Mouse (Mus musculus) liver, embryonic 13.5 days (tissue): ENCODE measurements around the gene Dnah3. TPM values are rescaled to one million over a fixed set of nuclear protein-coding genes. Genes with fewer than 3 reads are reported as not detected.

Source experiments
- ATAC-seq: fragments of 200-750 bp; cut with Nextera tagmentation; 2 replicates; pipeline ENCODE4 v1.8.0; 2017; ENCODE audit warnings: low read depth, mild to moderate bottlenecking, moderate number of reproducible peaks, moderate library complexity
- DNase-seq: peaks from one replicate; pipeline ENCODE4 v3.0.0; 2022
- H3K27ac ChIP-seq: fragments of 300-500 bp; sonication (generic); 2 replicates; pipeline ENCODE4 v1.5.1; 2015; ENCODE audit warnings: moderate library complexity, mild to moderate bottlenecking, inconsistent platforms
- H3K27me3 ChIP-seq: fragments of 300-500 bp; sonication (generic); 2 replicates; pipeline ENCODE4 v1.6.1; 2015; ENCODE audit warnings: mild to moderate bottlenecking, inconsistent platforms
- H3K36me3 ChIP-seq: fragments of 300-500 bp; sonication (generic); 2 replicates; pipeline ENCODE4 v1.6.1; 2015; ENCODE audit warnings: mild to moderate bottlenecking, inconsistent platforms
- H3K4me1 ChIP-seq: fragments of 300-500 bp; sonication (generic); replicated peaks from 2 replicates; pipeline ENCODE4 v1.6.1; 2015; ENCODE audit warnings: inconsistent platforms
- H3K4me2 ChIP-seq: fragments of 300-500 bp; sonication (generic); 2 replicates; pipeline ENCODE4 v1.6.1; 2015; ENCODE audit warnings: inconsistent platforms, mild to moderate bottlenecking, moderate library complexity
- H3K4me3 ChIP-seq: fragments of 300-500 bp; sonication (generic); replicated peaks from 2 replicates; pipeline ENCODE4 v1.5.1; 2015; ENCODE audit warnings: mild to moderate bottlenecking, inconsistent platforms
- H3K9ac ChIP-seq: fragments of 300-500 bp; sonication (generic); 2 replicates; pipeline ENCODE4 v1.6.1; 2015; ENCODE audit warnings: mild to moderate bottlenecking, inconsistent platforms
- H3K9me3 ChIP-seq: fragments of 300-500 bp; sonication (generic); replicated peaks from 2 replicates; pipeline ENCODE4 v1.6.1; 2016; ENCODE audit warnings: inconsistent platforms
- WGBS: fragments of 180-500 bp; shearing (Covaris S2); methylation state at CpG from one replicate; pipeline ENCODE4 v1.1.7; 2015; ENCODE audit not compliant: insufficient replicate concordance; 5-methylcytosine and 5-hydroxymethylcytosine counted together
- polyA plus RNA-seq: library from polyadenylated mRNA; unstranded; fragments of >200 nt; fragmentation: Nextera tagmentation; extraction: Ambion mirVana; gene quantifications from 2 replicates; pipeline ENCODE4 v1.2.1, GENCODE M21; 2015

The Dnah3 gene
- polyA plus RNA-seq, 1 experiment from 2014 or later: not detected

DNA sequence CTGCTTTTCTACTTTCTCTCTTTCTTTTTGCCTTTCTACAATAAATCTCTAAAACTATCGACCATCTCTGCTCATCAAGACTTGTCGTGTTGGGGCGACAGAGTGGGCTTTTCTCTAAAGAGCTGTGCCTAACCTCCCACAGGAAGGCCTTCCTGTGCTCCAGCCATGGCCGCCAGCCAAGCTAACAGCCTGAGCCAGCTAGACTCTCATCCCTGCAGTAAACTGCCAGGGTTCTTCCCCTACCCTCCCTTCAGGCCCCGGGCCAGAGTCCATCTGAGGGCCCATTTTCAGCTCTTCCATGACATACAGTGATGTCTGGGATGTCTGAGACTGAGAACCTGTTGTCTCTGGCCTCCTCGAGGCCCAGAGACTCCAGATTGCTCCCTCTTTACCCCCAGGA is 118.8 kb downstream of the Dnah3 start:
- 44% methylated on average over 6 of the region's 6 CpGs for WGBS
- ATAC-seq (no peak), DNase-seq (no peak)
- Histone ChIP-seq H3K9me3 (no peaks in the 10 kb centered on the region), H3K27me3 (no peaks in the 10 kb centered on the region), H3K9ac (no peak overlapping the region), H3K4me2 (no peak overlapping the region), H3K4me1 (no peaks in the 10 kb centered on the region), H3K36me3 (no peaks in the 10 kb centered on the region), H3K4me3 (no peak overlapping the region), H3K27ac (no peak overlapping the region)

DNA sequence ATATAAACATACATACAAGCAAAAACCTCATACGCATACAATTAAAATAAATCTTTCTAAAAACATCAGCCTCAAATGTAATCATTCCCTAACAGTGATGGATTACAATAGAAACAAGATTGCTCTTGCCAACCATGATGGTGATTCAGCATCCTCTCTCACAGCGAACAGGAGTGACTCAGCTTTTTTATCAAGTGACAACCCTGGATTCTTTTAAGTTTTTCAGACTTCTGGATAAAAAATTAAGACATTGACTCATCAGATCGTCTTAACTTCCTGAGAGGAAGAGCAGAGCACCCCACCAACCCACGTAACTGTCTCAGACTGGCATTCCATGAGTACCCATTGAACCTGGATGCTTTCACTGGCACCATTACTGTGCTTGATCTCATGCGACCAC is 120.9 kb downstream of the Dnah3 start:
- H3K4me3 ChIP-seq: no peak overlapping the region
- H3K27ac ChIP-seq: no peak overlapping the region
- no peaks in the 10 kb centered on the region for H3K9me3 ChIP-seq
- WGBS: 54% methylated on average over 5 of the region's 5 CpGs
- ATAC-seq: no peak
- no peaks in the 10 kb centered on the region for H3K4me1 ChIP-seq
- H3K9ac ChIP-seq: no peak overlapping the region
- no peak for DNase-seq
- no peaks in the 10 kb centered on the region for H3K27me3 ChIP-seq
- H3K4me2 ChIP-seq: no peak overlapping the region
- H3K36me3 ChIP-seq: no peaks in the 10 kb centered on the region

DNA sequence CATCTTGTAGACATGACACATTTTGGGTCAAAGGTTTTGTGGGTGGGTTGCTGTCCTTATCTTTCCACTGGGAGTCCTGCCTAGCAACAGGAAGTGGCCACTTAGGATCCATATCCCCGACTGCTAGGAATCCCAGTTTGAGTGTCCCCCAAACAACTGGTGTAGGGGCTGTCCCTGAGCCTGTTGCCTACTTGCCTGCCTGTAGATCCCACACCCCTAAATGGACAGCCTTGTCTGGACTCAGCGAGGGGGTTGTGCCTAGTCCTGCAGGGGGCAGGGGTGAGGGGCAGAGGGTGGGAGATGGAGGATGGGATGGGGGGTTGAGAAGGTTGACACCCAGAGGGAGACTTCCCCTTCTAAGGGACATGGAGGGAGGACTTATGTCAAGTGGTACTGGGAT is 125.8 kb downstream of the Dnah3 start:
- H3K4me2 ChIP-seq: no peak overlapping the region
- no peaks in the 10 kb centered on the region for H3K36me3 ChIP-seq
- no peaks in the 10 kb centered on the region for H3K9me3 ChIP-seq
- 45% methylated on average over 2 of the region's 2 CpGs for WGBS
- no peak for ATAC-seq
- H3K4me3 ChIP-seq: no peak overlapping the region
- H3K27ac ChIP-seq: no peak overlapping the region
- H3K4me1 ChIP-seq: no peaks in the 10 kb centered on the region
- H3K9ac ChIP-seq: no peak overlapping the region
- no peaks in the 10 kb centered on the region for H3K27me3 ChIP-seq
- no peak for DNase-seq

DNA sequence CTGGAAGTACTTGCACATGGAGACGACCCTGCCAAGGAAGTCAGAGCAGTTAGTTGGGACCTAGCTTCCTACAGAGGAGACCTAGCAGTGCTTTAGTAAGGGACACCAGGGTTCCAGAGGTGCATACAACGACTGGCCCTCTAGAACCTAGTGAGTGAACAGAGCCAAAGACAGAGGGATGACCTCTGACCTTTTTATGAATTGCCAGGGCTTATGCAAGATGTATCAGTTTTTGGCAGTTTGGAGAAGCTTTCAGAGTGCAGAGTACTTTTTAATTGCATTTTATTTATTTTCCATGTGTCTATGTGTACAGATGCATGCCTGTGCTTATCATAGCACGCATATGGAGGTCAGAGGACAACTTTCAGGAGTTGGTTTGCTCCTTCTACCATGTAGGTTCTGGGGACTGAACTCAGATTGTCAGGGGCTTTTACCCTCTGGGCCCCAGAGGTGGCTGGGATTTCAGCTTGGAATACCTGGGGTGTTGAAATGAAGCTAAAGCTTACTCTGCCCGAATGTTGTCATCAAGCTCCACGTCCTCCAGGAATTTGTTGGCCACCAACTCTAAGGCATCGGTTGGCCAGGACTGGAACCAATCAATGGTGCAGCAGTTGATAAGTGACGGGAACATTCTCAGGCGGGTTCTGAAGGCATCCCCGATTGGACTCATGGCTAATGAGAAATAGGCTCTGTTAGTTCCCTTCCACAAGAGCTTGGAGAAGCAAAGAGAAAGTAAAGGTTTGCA is 129.3 kb downstream of the Dnah3 start:
- Histone ChIP-seq H3K4me1 (no peaks in the 10 kb centered on the region), H3K36me3 (no peaks in the 10 kb centered on the region), H3K9me3 (no peaks in the 10 kb centered on the region), H3K27me3 (no peaks in the 10 kb centered on the region), H3K4me3 (no peak overlapping the region), H3K9ac (no peak overlapping the region), H3K4me2 (no peak overlapping the region), H3K27ac (no peak overlapping the region)
- DNase-seq: no peak
- WGBS: 69% methylated on average over 9 of the region's 9 CpGs
- no peak for ATAC-seq

DNA sequence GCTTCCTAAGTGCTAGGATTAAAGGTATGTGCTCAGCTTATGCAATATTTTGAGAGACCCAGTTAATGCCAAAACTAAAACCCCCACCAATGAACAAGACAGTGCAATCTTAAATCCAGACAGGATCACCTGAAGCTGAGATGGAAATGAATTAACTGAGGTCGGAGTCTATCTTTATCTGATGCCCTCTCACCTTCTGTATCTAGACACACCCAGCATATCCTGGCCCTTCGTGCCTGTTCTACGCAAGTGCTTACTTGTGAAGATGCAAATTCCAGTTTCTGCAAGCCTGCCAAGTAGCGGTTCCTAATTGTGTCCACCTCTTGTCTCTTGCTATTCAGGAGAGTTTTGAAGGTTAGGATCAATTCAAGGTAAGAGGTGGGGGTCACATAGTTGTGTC is 129.9 kb downstream of the Dnah3 start:
- H3K4me1 ChIP-seq: no peaks in the 10 kb centered on the region
- no peak overlapping the region for H3K9ac ChIP-seq
- H3K36me3 ChIP-seq: no peaks in the 10 kb centered on the region
- H3K27me3 ChIP-seq: no peaks in the 10 kb centered on the region
- H3K4me3 ChIP-seq: no peak overlapping the region
- DNase-seq (no peak), ATAC-seq (no peak)
- 66% methylated on average over 4 of the region's 4 CpGs for WGBS
- no peaks in the 10 kb centered on the region for H3K9me3 ChIP-seq
- no peak overlapping the region for H3K4me2 ChIP-seq
- H3K27ac ChIP-seq: no peak overlapping the region

DNA sequence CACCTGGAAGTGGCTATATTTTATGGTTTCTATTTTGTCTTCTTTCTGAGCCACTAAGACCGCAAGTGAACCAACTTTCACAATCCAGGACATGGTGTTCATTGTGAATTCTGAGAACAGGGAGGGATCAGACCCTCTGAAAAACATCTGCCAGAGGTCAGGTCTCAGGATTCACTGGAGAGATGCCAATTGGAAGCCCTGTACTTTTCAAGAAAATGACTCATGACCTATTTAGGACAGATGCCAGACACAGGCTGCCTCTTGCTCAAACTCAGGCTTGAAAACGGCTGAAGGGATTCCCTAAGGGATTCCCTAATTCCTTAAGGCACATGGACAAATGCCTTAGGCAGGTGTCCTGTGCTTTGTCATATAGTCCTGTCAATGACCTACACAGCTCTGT is 134.0 kb downstream of the Dnah3 start:
- H3K27me3 ChIP-seq: no peaks in the 10 kb centered on the region
- H3K4me1 ChIP-seq: no peaks in the 10 kb centered on the region
- no peaks in the 10 kb centered on the region for H3K9me3 ChIP-seq
- WGBS: 48% methylated on average over 2 of the region's 2 CpGs
- DNase-seq (no peak), ATAC-seq (no peak)
- no peaks in the 10 kb centered on the region for H3K36me3 ChIP-seq
- no peak overlapping the region for H3K9ac ChIP-seq
- no peak overlapping the region for H3K4me3 ChIP-seq
- H3K4me2 ChIP-seq: no peak overlapping the region
- no peak overlapping the region for H3K27ac ChIP-seq

DNA sequence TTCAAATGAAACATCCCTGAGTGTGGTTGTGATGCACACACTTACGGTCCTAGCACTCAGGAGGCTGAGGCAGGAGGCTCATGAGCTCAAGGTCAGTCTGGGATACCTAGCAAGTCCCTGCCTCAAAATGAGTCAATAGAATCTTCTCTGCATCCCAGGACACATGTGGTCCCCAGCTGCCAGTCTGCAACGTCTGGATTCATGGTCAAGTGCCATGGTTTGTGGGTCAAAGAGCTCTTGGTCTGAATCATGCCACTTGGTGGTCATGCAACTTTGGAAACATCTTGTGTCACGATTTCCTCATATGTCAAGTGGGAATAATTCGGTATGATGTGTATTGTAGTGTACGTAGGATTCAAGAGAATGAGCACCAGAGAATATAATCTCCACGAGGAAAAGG is 134.5 kb downstream of the Dnah3 start:
- DNase-seq (no peak), ATAC-seq (no peak)
- H3K36me3 ChIP-seq: no peaks in the 10 kb centered on the region
- no peaks in the 10 kb centered on the region for H3K4me1 ChIP-seq
- WGBS: 64% methylated on average over 6 of the region's 6 CpGs
- no peaks in the 10 kb centered on the region for H3K27me3 ChIP-seq
- H3K9ac ChIP-seq: no peak overlapping the region
- no peak overlapping the region for H3K4me2 ChIP-seq
- H3K27ac ChIP-seq: no peak overlapping the region
- H3K4me3 ChIP-seq: no peak overlapping the region
- no peaks in the 10 kb centered on the region for H3K9me3 ChIP-seq

DNA sequence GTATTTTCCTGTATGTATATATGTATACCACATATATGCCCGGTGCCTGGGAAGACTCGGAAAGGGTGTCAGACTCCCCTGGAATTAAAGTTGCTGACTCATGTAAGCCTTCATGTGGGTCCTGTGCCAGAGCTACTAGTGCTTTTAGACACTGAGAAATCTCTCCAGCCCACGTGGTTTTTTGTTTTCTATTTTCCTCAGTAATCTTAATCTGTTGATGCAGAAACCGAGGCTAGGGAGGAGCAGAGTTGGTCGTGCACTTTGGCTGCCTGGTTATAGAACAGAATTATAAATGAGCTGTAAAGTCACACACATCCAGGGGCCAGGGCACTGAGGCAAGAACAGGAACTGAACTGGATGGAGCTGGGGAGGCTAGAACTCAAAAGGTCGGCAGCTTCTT is 135.1 kb downstream of the Dnah3 start:
- Histone ChIP-seq H3K36me3 (no peaks in the 10 kb centered on the region), H3K27ac (no peak overlapping the region), H3K4me2 (no peak overlapping the region), H3K4me3 (no peak overlapping the region), H3K27me3 (no peaks in the 10 kb centered on the region), H3K4me1 (no peaks in the 10 kb centered on the region), H3K9me3 (no peaks in the 10 kb centered on the region), H3K9ac (no peak overlapping the region)
- DNase-seq (no peak), ATAC-seq (no peak)
- WGBS: 57% methylated on average over 6 of the region's 6 CpGs

DNA sequence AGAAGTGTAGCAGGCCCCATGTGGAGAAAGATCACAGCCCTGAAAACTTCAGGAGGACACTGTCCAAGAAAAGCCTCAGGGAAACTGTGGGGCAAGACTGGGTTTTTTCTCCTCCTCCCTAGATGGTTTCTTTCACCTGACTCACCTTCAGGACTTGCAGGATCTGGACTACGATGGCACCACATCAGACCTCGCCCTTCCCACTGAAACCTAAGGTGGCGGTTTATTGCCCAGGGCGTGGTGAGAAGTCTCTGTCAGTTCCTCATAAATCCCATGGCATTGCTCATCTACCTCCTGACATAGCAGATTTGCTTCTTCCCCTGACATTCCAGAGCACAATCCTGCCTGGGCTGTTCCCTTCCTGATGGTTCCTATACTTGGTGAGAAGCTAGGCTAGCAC is 135.6 kb downstream of the Dnah3 start:
- ATAC-seq (no peak), DNase-seq (no peak)
- Histone ChIP-seq H3K27ac (no peak overlapping the region), H3K4me3 (no peak overlapping the region), H3K36me3 (no peaks in the 10 kb centered on the region), H3K4me2 (no peak overlapping the region), H3K9ac (no peak overlapping the region), H3K9me3 (no peaks in the 10 kb centered on the region), H3K27me3 (no peaks in the 10 kb centered on the region), H3K4me1 (no peaks in the 10 kb centered on the region)
- 82% methylated on average over 4 of the region's 4 CpGs for WGBS

DNA sequence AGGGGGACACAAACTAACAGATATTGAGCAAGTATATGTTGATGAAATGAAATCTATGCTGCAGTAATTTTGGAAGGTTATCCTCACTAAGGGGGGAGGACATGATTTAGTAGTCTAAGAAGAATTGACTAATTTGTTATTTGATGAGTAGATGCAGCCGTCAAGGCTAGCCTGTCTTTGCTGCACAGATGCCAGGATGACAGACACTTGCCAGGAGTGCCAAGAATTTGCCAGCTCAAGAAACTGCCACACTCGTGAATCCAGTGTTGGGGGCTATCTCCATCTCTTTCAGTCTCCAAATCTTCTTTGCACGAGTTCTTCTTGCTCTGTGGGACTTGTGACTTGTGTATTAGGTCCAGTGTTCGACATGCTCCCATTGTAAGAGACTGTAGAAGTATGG is 136.0 kb downstream of the Dnah3 start:
- no peak for DNase-seq
- H3K27me3 ChIP-seq: no peaks in the 10 kb centered on the region
- H3K4me3 ChIP-seq: no peak overlapping the region
- 39% methylated on average over 4 of the region's 4 CpGs for WGBS
- no peaks in the 10 kb centered on the region for H3K36me3 ChIP-seq
- no peaks in the 10 kb centered on the region for H3K4me1 ChIP-seq
- ATAC-seq: no peak
- H3K9ac ChIP-seq: no peak overlapping the region
- no peak overlapping the region for H3K27ac ChIP-seq
- H3K4me2 ChIP-seq: no peak overlapping the region
- no peaks in the 10 kb centered on the region for H3K9me3 ChIP-seq

DNA sequence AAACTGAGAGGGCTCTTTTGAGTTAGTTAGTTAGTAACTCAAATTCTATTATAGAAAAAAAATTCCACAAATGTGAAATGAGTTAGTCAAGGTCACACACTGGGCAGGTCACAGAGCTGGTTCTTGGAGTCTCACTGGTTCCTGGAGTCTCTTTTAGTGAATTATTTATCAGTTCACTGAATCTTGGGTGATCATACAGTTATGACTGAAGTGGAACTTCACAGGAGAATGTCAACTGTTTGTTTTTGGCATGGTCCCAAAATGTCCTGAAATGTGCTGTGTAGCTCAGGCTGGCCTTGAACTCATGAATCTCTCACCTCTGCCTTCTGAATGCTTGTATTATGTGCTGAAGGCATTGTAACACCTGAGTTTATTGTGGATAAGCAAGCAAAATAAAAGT is 137.7 kb downstream of the Dnah3 start:
- no peak for DNase-seq
- Histone ChIP-seq H3K36me3 (no peaks in the 10 kb centered on the region), H3K4me2 (no peak overlapping the region), H3K4me1 (no peaks in the 10 kb centered on the region), H3K27me3 (no peaks in the 10 kb centered on the region), H3K9me3 (no peaks in the 10 kb centered on the region), H3K9ac (no peak overlapping the region), H3K4me3 (no peak overlapping the region), H3K27ac (no peak overlapping the region)
- no peak for ATAC-seq

DNA sequence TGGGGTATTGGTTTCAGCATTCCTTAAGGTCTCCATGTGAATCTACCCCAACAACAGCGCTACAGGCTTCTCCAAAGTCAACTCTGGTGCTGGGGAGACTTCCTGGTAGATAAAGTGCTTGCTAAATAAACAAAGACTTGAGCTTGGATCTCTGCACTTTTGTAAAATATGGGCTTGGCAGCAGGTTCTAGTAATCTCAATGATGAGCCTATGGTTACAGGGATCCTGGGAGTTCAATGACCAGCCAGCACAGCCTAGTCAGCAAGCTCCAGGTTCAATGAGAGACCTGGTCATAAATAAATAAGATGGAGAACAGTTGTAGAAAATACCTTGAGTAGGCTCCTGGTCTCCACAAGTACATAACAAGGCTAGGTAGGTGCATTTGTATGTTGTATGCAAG is 141.0 kb downstream of the Dnah3 start:
- Histone ChIP-seq H3K4me2 (no peak overlapping the region), H3K27ac (no peak overlapping the region), H3K36me3 (no peaks in the 10 kb centered on the region), H3K9ac (no peak overlapping the region), H3K4me1 (no peaks in the 10 kb centered on the region), H3K4me3 (no peak overlapping the region), H3K9me3 (no peaks in the 10 kb centered on the region), H3K27me3 (no peaks in the 10 kb centered on the region)
- ATAC-seq: no peak
- 50% methylated on average over 1 of the region's 1 CpGs for WGBS
- DNase-seq: no peak
